Mouse (Mus musculus): ENCODE measurements around the gene Grwd1. TPM values are rescaled to one million over a fixed set of nuclear protein-coding genes. Genes with fewer than 3 reads are reported as not detected.
A peak's percentile ranks its signal among the peaks of the same experiment; 100 is the strongest.

Gene Grwd1
- polyA plus RNA-seq, 2 experiments = 12.8 to 23.0 TPM

DNA sequence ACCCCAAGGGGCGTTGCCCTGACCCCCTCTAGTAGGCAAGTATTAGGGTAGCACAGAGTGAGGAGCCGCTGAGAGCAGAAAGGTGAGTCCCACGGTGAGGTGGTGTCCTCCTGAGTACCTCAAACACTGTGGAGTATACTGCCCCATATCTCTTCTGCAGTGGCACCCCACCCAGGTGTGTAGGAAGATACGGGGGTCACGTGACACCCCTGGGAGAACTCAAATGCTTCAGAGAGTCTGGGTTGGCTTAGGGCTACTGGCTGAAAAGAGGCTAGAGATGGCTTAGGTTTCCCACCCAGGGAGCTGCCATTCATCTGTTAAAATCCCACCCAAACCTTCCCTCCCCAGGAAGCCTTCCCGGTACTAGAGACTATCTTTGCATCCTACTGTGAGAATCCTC, 33.8 kb downstream of the Grwd1 start:
- no peak overlapping the region for H3K27ac ChIP-seq
- DNase-seq (ENCODE audit: low read depth in 3 of 3, low spot score in 3 of 3) (peak; percentile 75 to 88 (median 84)), ATAC-seq (ENCODE audit: insufficient read depth) (peak; percentile 83)
- H3K4me1 ChIP-seq (replicated peaks; ENCODE audit: control insufficient read depth in 2 of 2, insufficient read depth in 2 of 2, low read length in 1 of 2) = peaks cover 16 to 32% of the 10 kb centered on the region in 2 experiments
- H3K4me2 ChIP-seq (ENCODE audit: low read depth) = peak overlapping the region; percentile 78
- H3K4me3 ChIP-seq (ENCODE audit: insufficient read depth in 1 of 2, low read depth in 2 of 2, low read length in 2 of 2) = peak overlapping the region; percentile 8 to 17; a peak in 3 of 4 replicates
- no peaks in the 10 kb centered on the region for H3K9me3 ChIP-seq (ENCODE audit: control insufficient read depth, low read length)
- no peak overlapping the region; the same call in 1 of the 2 replicates for H3K9ac ChIP-seq (replicated peaks)
- no peaks in the 10 kb centered on the region for H3K36me3 ChIP-seq (replicated peaks; ENCODE audit: control insufficient read depth, insufficient read depth, low read depth)
- H3K27me3 ChIP-seq (ENCODE audit: control insufficient read depth, insufficient read depth, low read length) = peaks cover 29% of the 10 kb centered on the region
- WGBS (ENCODE audit: insufficient replicate concordance) = 22% methylated on average over 6 of the region's 6 CpGs
- TF ChIP-seq CTCF (IDR thresholded peaks at IDR 0.05; ENCODE audit: low read depth) = no peak
- TF ChIP-seq EP300 (IDR thresholded peaks at IDR 0.05; ENCODE audit: low read depth) = peak; percentile 72

DNA sequence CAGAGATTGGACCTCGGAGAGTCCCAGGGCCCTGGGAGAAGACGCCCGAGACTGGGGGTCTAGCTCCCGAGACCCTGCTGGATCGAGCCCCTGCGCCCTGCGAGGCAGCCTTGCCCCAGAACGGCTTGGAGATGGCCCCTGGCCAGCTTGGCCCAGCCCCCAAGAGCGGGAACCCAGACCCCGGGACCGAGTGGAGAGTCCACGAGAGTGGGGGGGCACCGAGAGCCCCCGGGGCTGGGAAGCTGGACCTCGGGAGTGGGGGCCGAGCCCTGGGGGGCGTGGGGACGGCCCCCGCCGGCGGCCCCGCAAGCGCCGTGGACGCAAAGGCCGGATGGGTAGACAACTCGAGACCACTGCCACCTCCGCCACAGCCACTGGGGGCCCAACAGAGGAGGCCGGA, 35.8 kb downstream of the Grwd1 start:
- Histone ChIP-seq H3K27ac (no peak overlapping the region), H3K4me3 (ENCODE audit: insufficient read depth in 1 of 2, low read depth in 2 of 2, low read length in 2 of 2) (no peak overlapping the region), H3K9ac (replicated peaks) (no peak overlapping the region), H3K9me3 (ENCODE audit: control insufficient read depth, low read length) (no peaks in the 10 kb centered on the region), H3K4me2 (ENCODE audit: low read depth) (no peak overlapping the region), H3K27me3 (ENCODE audit: control insufficient read depth, insufficient read depth, low read length) (peaks cover 28% of the 10 kb centered on the region), H3K36me3 (replicated peaks; ENCODE audit: control insufficient read depth, insufficient read depth, low read depth) (no peaks in the 10 kb centered on the region), H3K4me1 (replicated peaks; ENCODE audit: control insufficient read depth in 2 of 2, insufficient read depth in 2 of 2, low read length in 1 of 2) (peaks cover 16 to 22% of the 10 kb centered on the region in 2 experiments)
- no peak for ATAC-seq (ENCODE audit: insufficient read depth)
- no peak for DNase-seq (ENCODE audit: low read depth in 3 of 3, low spot score in 3 of 3)
- 78% methylated on average over 26 of the region's 29 CpGs for WGBS (ENCODE audit: insufficient replicate concordance)
- TF ChIP-seq EP300 (IDR thresholded peaks at IDR 0.05; ENCODE audit: low read depth) (no peak), CTCF (IDR thresholded peaks at IDR 0.05; ENCODE audit: low read depth) (no peak)

DNA sequence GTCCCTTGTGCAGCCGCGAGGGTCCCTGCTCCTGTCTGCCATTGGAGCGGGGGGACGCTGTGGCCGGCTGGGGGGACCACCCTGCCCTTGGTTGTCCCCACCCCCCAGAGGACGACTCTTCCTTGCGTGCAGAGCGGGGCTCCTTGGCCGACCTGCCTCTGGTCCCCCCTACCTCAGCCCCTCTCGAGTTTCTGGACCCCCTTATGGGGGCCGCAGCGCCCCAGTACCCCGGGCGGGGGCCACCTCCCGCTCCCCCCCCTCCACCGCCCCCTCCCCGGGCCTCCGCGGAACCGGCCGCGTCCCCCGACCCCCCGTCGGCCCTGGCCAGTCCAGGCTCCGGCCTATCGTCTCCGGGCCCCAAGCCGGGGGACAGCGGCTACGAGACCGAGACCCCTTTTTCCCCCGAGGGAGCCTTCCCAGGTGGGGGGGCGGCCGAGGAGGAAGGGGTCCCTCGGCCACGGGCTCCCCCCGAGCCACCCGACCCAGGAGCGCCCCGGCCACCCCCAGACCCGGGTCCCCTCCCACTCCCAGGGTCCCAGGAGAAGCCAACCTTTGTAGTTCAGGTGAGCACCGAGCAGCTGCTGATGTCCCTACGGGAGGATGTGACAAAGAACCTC, 36.7 kb downstream of the Grwd1 start:
- Histone ChIP-seq H3K9ac (replicated peaks) (no peak overlapping the region), H3K36me3 (replicated peaks; ENCODE audit: control insufficient read depth, insufficient read depth, low read depth) (no peaks in the 10 kb centered on the region), H3K9me3 (ENCODE audit: control insufficient read depth, low read length) (no peaks in the 10 kb centered on the region), H3K27ac (no peak overlapping the region), H3K4me3 (ENCODE audit: insufficient read depth in 1 of 2, low read depth in 2 of 2, low read length in 2 of 2) (no peak overlapping the region), H3K4me1 (replicated peaks; ENCODE audit: control insufficient read depth in 2 of 2, insufficient read depth in 2 of 2, low read length in 1 of 2) (peaks cover 16 to 22% of the 10 kb centered on the region in 2 experiments), H3K4me2 (ENCODE audit: low read depth) (no peak overlapping the region), H3K27me3 (ENCODE audit: control insufficient read depth, insufficient read depth, low read length) (peaks cover 23% of the 10 kb centered on the region)
- TF ChIP-seq CTCF (IDR thresholded peaks at IDR 0.05; ENCODE audit: low read depth) (no peak), EP300 (IDR thresholded peaks at IDR 0.05; ENCODE audit: low read depth) (no peak)
- ATAC-seq (ENCODE audit: insufficient read depth) (no peak), DNase-seq (ENCODE audit: low read depth in 3 of 3, low spot score in 3 of 3) (no peak)
- 70% methylated on average over 44 of the region's 44 CpGs for WGBS (ENCODE audit: insufficient replicate concordance)

DNA sequence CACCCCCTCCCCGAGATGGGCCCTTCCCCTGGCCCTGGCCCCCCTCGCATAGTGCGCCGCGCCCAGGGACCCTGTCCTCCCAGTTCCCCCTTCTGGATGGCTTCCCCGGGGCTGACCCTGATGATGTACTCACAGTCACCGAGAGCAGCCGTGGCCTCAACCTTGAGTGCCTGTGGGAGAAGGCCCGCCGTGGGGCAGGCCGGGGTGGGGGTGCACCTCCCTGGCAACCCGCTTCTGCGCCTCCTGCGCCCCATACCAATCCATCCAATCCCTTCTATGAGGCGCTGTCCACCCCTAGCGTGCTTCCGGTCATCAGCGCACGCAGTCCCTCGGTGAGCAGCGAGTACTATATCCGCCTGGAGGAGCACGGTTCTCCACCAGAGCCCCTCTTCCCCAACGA, 37.5 kb downstream of the Grwd1 start:
- Histone ChIP-seq H3K27ac (no peak overlapping the region), H3K4me3 (ENCODE audit: insufficient read depth in 1 of 2, low read depth in 2 of 2, low read length in 2 of 2) (no peak overlapping the region), H3K36me3 (replicated peaks; ENCODE audit: control insufficient read depth, insufficient read depth, low read depth) (no peaks in the 10 kb centered on the region), H3K9me3 (ENCODE audit: control insufficient read depth, low read length) (no peaks in the 10 kb centered on the region), H3K4me1 (replicated peaks; ENCODE audit: control insufficient read depth in 2 of 2, insufficient read depth in 2 of 2, low read length in 1 of 2) (peaks cover 13 to 20% of the 10 kb centered on the region in 2 experiments), H3K4me2 (ENCODE audit: low read depth) (no peak overlapping the region), H3K27me3 (ENCODE audit: control insufficient read depth, insufficient read depth, low read length) (peaks cover 15% of the 10 kb centered on the region), H3K9ac (replicated peaks) (no peak overlapping the region)
- DNase-seq (ENCODE audit: low read depth in 3 of 3, low spot score in 3 of 3) (no peak), ATAC-seq (ENCODE audit: insufficient read depth) (no peak)
- no peak for TF ChIP-seq EP300 (IDR thresholded peaks at IDR 0.05; ENCODE audit: low read depth)
- no peak for TF ChIP-seq CTCF (IDR thresholded peaks at IDR 0.05; ENCODE audit: low read depth)
- WGBS (ENCODE audit: insufficient replicate concordance) = 67% methylated on average over 24 of the region's 24 CpGs

DNA sequence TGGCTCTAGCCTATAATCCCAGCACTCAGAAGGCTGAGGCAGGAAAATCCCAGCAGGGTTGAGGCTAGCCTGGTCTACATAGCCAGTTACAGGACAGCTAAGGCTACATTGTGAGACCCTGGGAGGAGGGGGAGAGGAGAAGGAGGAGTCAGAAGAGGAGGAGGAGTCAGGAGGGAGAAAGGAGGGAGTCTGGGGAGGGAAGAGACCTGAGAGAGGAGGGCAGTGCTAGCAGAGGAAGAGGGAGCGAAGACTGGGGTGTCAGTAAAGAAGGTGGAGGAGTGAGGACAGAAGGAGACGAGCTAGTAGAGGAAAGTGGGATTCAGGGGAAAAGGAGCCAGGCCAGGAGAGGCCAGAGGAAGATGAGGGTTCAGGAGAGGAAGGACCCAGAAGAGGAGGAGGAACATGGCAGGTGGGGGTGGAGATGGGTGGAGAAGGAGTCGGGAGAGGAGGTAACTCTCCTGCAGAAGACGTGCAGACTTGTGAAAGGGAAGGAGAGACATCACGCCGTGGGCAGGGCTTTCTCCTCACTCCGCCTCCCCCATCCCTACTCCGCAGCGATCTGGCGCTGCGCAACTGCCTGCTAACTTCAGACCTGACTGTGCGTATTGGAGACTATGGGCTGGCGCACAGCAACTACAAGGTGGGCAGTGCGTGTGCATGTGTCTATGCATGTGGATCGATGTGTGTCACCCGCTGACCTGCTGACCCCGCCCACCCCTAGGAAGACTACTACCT, 38.8 kb downstream of the Grwd1 start:
- Histone ChIP-seq H3K27ac (no peak overlapping the region), H3K36me3 (replicated peaks; ENCODE audit: control insufficient read depth, insufficient read depth, low read depth) (no peaks in the 10 kb centered on the region), H3K9ac (replicated peaks) (no peak overlapping the region), H3K27me3 (ENCODE audit: control insufficient read depth, insufficient read depth, low read length) (peaks cover 9% of the 10 kb centered on the region), H3K4me3 (ENCODE audit: insufficient read depth in 1 of 2, low read depth in 2 of 2, low read length in 2 of 2) (no peak overlapping the region), H3K9me3 (ENCODE audit: control insufficient read depth, low read length) (no peaks in the 10 kb centered on the region), H3K4me2 (ENCODE audit: low read depth) (no peak overlapping the region), H3K4me1 (replicated peaks; ENCODE audit: control insufficient read depth in 2 of 2, insufficient read depth in 2 of 2, low read length in 1 of 2) (peaks cover 3 to 10% of the 10 kb centered on the region in 2 experiments; a peak in 2 of 4 replicates)
- 53% methylated on average over 17 of the region's 17 CpGs for WGBS (ENCODE audit: insufficient replicate concordance)
- DNase-seq (ENCODE audit: low read depth in 3 of 3, low spot score in 3 of 3) (no peak), ATAC-seq (ENCODE audit: insufficient read depth) (no peak)
- TF ChIP-seq CTCF (IDR thresholded peaks at IDR 0.05; ENCODE audit: low read depth) = no peak
- no peak for TF ChIP-seq EP300 (IDR thresholded peaks at IDR 0.05; ENCODE audit: low read depth)
